Mouse (Mus musculus) bone marrow macrophage, adult 2 months (primary cell): ENCODE measurements around the gene Slc15a5.

Experiments
- CTCF ChIP-seq: IDR thresholded peaks from 2 replicates; pipeline ENCODE4 v1.5.1; 2012; ENCODE audit warnings: low read depth, mild to moderate bottlenecking, low read length, moderate library complexity
- POLR2A ChIP-seq: IDR thresholded peaks from 2 replicates; pipeline ENCODE4 v1.6.1; 2012; ENCODE audit warnings: mild to moderate bottlenecking, low read depth, low read length, borderline replicate concordance

DNA sequence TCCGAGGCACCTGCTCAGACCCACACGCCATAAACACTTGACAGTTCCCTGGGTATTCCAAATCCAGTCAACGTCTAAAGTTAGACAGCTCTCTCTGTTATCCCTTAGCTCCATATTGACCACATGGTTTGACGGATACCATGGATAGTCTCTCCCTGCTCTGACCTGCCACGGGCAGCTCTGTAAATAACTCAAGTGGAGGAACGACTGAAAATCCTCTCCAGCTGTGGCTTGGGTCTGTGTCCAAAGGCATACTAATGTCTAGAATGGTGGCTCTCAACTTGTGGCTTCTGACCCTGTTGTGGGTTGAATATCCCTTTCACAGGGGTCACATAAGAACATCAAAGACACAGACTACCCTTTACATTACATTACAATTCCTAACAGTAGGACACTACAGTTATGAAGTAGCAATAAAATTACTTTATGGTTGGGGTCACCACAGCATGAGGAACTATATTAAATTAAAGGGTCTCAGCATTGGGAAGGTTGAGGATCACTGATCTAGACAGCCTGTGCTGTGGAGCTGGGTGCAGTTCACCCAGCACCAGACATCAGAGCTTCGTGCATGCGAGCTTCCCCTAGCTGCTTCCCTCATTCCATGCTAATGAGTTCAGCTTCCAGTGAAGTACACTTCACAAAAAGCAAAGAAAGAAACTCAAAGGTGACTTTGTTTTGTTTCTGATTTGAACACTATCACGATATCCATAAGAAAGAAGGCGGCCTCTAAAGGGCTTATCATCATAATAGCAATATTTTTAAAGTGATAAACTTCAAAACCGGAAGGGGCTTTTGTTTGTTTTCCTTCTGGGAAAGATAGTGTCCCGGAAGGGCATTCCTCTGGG lies 139.1 kb downstream of the Slc15a5 start:
- no peak for TF ChIP-seq POLR2A
- TF ChIP-seq CTCF, result no peak
